Mouse (Mus musculus) spleen, postnatal 36 days (tissue): ENCODE measurements around the gene Mon1b.

Experiments
- DNase-seq, 2 experiments: peaks; one replicate each; pipeline ENCODE4 v3.0.0; 2022; ENCODE audit warnings: low spot score in 2 of 2, mixed read lengths in 1 of 2

Gene Mon1b

GRCm38 (mm10) chr8:113634670-113635591, at the start of gene Mon1b:
Gene Mon1b (plus strand): TSS chr8:113635587.
- peak; percentile 96 to 97 for DNase-seq

DNA sequence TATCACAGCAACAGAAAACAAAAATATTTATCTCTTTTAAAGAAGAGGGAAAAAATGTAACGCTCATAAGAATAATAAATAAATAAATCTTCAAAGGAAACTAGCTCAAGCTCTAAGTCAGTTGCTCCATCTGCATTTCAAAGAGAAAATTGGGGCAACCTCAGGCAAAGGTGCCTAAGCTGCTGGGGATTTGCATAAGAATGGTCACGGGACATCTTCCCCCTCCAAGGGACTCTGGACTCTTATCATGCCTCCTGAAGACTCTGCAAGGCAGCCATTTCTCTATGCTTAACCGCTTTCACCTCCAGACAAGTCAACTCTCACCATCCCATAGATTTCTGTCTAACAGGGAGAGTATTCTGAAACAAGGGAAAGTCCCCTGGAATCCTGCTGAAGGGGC, 37.0 kb upstream of the Mon1b start:
- no peak for DNase-seq

DNA sequence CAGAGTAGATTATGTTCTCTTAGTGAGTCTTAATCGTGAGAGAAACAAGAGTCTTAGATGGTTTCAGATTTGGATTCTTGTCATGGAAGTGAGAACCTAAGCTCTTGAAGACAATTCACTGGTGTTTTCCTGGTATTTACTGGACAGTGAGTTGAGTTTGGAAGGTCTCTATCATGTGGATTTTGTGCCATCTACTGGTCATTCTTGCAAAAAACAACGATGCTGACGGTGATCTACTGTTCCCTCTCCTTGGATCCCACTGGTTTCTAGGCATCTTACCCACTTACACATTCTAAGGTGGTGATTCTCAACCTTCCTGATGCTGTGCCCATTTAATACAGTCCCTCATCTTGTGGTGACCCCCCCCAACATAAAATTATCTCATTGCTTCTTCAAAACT, 2.8 kb upstream of the Mon1b start:
- no peak for DNase-seq

DNA sequence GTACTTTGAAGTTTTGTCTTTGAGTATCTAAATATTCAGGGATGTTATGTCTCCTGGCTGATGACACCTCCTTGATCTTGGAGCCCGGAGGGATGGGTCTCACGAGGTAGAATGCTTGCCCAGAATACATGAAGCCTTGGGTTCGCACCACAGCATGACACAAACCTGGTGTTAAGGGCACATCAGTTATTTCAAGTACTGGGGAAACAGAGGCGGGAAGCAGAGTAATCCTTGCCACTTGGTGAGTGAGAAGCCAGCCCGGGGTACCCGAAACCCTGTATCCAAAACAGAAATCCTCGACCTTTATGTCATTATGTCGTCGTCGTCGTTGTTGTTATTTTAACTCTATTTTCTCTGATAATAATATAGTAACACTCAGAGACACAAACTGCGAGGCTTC, 1.2 kb upstream of the Mon1b start:
- no peak for DNase-seq

DNA sequence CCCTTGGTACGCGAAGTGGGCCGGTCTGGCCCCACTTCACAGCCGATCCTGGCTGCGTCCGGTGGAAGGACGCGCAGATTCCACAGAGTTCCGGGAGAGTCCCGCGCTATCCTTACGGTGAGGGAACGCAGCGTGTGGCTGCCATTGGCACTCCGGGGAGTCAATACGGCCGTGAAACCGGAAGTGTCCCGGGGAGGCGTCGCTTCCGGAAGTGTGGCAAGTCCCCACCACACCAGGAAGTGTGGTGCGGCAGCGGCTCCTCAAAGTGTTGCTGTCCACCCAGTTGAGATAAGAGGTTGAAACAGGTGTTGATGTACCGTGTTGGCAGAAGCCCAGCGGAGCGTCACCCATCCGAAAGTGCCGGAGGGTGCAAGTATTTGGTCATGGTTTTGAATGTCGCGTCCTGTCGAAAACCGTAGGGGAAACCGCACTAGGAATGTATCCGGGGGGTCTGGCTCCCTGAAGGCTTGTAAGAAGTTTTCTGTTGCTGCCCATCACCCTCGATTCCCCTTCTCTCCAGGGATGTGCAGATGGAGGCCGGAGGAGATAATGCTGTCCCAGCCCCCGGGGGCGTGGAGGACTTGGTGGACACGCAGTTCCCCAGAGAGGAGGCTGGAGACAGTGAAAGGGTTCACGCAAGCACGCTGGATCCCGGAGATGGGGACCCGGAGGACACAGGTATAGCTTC, 349 bp downstream of the Mon1b start:
- peak in 1 of 2 experiments; percentile 90 for DNase-seq

DNA sequence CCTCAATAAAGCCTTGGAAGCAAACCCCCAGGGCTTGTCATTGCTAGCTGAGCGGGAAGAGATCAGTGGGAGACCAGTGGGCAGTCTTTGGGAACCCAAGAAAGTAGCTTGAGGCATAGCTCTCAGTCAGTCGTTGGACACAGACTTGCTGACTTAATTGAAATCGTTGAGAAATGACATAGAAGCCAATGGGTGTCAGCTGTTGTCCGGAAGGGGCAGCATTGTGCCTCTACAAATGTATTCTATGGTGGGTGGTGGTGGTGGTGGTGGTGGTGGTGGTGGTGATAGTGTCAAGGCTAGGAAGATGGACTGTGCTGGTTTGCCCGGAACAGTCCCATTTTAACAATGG, 867 bp downstream of the Mon1b start:
- no peak for DNase-seq

DNA sequence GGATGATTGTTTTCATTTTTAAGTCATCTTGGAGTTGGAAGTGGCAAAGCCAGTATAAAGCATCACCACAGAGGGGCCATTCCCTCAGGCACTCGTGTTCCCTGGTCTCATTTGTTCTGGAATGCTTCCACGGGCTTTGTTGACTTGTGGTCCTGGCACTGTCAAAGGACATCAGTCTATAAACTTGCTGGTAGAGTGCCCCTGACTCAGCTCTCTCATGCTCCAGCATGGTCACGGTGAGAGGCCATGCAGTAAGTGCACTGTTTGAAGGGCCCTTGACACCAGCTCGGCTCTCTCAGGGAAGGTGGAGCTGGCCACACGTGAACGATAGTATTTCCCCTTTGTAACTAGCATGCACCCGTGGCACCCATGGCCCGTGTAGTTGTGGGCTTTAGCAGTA, 5.0 kb downstream of the Mon1b start:
- DNase-seq: no peak

GRCm38 (mm10) chr8:113642926-113643325, 7.5 kb downstream of the Mon1b start, which contains the start of gene Syce1l:
Gene Syce1l (plus strand): TSS chr8:113643213.
- DNase-seq: no peak

- DNase-seq: no peak
Observed at GRCm38 (mm10) chr8:113643479-113644210, 8.3 kb downstream of the Mon1b start.

DNA sequence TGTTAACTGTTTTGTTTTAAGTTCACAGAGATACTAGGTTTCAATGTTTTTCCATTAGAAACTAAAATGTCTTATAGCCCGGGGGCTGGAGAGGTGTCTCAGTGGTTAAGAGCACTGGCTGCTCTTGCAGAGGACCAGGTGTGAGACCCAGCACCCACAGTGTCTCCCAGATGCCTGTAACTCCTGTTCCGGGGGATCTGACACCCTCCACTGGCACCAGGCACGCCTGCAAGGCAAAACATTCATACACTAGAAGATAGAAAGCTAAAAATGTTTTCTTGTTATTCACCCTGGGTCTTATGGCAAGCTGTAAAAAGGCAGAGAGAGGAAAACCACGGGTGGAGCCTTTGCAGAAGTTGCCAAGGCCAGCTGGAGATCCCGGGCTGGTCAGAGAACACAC, 9.8 kb downstream of the Mon1b start:
- DNase-seq: no peak

- no peak for DNase-seq
Observed at GRCm38 (mm10) chr8:113652450-113652849, 17.1 kb downstream of the Mon1b start.

DNA sequence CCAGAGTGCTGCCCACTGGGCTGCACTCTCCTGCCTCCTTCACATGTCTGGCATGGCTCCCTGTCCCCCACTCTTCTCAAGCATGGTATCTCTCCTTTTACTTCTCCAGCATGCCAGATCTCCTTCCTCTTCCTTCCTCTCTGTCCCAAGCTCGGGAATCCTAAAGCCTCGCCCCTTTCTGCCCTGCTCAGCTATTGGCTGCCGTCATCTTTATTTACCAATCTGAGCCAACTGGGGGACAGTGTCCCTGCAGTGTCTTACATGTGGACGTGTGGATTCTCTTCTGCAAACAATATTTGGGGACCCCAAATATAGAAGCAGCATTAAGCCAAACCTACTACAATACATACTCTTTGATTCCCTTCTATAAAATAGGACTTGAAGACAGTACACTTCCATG, 17.8 kb downstream of the Mon1b start:
- DNase-seq: no peak

GRCm38 (mm10) chr8:113656154-113656553, 20.8 kb downstream of the Mon1b start:
- peak; percentile 53 to 56 for DNase-seq

DNA sequence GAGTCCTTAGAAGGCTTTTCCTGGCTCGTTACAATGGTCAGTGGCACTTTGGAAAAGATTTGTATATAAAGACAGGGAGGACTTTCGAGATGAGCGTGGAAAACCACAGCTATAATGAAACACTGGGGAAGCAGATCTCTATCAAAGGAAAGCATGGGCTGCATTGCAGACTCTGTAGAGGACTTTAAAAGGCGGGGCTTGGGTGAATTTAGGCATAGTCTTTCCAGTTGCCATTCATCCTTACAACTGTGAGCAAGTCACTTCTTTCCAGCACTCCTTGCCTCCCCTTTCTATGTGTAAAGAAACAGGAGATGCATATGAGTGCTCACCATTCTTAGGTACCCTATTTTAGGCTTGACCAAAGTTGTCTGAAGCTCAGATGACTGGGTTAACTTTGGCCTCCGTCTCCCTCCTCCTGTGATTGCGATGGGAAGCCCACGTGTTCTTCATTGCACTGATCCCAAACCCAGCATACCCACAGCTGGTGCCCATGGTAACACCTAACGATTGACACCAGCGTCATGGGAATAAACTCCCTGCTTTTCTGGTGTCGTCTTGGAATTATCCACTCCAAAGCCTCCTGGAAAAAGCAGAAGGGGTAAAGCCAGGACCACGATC, 21.4 kb downstream of the Mon1b start:
- no peak for DNase-seq

DNA sequence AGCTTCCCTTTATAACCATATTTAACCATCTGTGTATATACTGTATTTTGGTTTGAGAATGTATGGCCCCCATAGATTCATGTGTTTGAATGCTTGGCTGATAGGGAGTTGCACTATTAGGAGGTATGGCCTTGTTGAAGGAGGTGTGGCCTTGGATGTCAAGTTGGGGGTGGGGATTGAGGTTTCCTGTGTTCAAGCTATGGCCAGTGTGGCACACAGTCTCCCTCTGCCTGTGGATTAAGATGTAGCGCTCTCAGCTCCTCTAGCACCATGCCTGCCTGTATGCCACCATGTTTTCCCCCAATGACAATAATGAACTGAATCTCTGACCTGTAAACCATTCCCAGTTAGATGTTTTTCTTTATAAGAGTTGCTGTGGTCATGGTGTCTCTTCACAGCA, 24.7 kb downstream of the Mon1b start:
- DNase-seq: no peak

DNA sequence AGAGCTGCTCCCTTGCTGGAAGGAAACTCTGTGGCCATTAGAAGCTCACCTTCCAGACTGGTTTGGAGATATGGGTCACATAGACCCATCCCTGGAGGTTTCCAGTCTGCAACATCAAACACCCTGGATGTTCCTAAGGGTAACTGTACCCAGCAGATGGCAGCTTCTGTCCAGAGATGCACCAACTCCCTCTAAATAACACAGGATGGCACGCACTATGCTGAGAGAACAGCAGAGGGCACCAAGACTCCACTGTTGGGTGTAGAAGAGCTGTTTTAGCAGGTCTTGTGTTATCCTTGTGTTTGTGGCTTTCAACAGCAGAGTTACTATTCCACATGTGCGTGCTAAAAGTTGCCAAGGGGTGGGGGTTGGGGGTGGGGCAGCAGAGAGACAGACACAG, 29.2 kb downstream of the Mon1b start:
- peak; percentile 40 to 42 for DNase-seq

DNA sequence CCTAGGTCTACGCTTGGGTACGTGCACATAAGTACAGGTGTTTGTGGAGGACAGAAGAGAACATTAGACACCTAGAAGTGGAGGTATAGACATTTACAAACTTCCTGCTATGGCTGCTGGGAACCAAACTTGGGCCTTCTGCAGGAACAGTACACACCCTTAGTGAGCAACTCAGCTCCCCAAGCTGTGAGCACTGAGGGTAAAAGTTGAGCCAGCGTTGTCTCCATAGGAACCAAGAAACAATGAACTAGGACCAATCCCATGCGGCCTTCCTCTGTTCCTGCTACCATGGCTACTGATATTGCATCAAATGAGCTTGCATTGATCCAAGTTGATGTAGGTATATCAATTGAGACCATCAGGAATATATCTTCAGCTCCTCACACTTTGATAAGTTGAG, 29.6 kb downstream of the Mon1b start:
- DNase-seq: no peak

DNA sequence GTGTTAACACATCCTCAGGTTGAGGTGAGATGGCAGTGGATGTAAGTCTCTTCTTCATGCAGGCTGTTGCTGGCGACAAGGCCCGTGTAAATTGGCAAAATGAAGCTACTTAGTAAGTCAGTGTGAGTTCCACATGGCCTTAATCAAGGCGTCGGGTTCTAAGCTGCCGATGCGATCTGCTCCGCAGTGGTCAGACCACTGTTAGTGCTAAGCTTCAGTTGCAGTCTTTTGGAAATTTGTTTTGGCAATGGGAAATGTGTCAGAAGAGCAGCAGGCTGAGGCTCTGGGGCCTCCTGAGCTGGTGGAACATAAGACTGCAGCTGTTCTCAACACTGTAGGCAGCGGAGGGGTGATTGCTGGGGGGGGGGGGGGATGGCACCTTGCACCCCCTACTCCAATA, 30.6 kb downstream of the Mon1b start:
- no peak for DNase-seq

DNA sequence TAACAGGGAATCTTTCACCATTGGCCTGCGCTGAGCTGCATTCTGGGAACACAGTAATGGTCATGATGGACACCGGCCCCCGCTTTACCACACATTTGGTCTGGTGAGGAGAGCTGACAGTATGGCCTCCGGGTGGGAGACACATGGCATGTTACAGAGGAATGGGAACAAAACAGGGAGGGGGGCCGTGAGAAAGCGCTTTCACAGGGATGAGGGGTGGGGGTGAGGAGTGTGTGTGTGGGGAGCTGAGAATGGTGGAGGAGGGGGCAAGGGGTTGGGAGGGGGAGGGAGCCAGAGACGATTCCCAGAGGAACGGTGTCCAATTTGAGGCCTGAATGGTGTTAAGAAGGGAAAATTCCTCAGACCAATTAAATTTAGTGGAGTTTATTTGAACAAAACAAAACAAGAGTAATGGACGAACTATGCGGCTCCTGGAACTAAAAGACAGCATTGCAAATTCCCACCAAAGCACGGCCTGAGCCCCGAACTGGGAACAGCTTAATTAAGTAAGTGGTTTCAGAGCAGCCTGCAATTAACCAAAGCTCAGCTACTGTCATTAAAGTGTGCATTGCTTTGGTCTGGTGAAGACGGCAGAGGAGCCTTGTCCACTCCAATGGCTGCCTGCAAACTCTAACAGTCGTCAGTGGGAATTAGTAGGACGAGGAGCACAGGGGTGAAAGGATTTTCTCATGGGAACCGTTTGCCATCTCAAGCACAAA, 31.5 kb downstream of the Mon1b start:
- no peak for DNase-seq

DNA sequence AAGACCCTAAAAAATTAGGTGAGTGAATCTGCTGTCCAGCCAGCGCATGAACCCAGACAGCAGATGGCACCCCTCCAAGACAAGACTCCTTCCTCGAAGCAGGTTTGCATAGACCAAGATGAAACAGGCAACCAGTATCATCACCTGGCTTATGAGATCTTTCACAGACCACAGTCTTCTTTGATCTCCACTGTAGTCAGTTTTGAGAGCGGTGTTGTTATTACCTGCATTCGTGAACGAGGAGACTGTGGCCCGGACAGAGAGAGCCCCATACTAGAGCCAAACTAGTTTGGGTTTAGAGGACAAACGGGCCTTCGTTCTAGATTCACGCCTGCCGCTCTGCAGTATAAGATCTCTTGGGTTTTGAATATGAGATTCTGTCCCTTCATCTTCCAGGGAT, 34.5 kb downstream of the Mon1b start:
- DNase-seq: no peak

- DNase-seq: no peak
Observed at GRCm38 (mm10) chr8:113672599-113673255, 37.3 kb downstream of the Mon1b start.
